Mouse (Mus musculus) T-helper 1 cell (primary cell): ENCODE results near the gene Olfr8.
"Not testable (repeated sequence)": the region's sequence is repeated elsewhere in the genome, so short reads cannot be mapped to it uniquely, and the experiment has no call there.

ENCODE experiments used
- in situ Hi-C: fragments of 300-600 bp; cut with MboI, MseI; formaldehyde crosslinking; loops from one replicate; pipeline ENCODE4 v1.15.1; 2025; ENCODE audit warnings: high pct_unique_total_duplicates

Gene Olfr8

GRCm38 (mm10) chr10:78950336-78950735 lies at the start of gene Olfr8:
Gene Olfr8 (plus strand): TSS chr10:78950636.
- in situ Hi-C loops: not testable (repeated sequence)

- in situ Hi-C loops: not testable (repeated sequence)
These were observed 37.6 kb upstream of the Olfr8 start, which contains the start of gene Olfr1354 for GRCm38 (mm10) chr10:78912871-78913270. Gene Olfr1354 (plus strand): TSS chr10:78913171.

GRCm38 (mm10) chr10:78963009-78963408 lies 12.6 kb downstream of the Olfr8 start, which contains the start of gene Olfr1353:
Gene Olfr1353 (plus strand): TSS chr10:78963309.
- in situ Hi-C loops: not testable (repeated sequence)

DNA sequence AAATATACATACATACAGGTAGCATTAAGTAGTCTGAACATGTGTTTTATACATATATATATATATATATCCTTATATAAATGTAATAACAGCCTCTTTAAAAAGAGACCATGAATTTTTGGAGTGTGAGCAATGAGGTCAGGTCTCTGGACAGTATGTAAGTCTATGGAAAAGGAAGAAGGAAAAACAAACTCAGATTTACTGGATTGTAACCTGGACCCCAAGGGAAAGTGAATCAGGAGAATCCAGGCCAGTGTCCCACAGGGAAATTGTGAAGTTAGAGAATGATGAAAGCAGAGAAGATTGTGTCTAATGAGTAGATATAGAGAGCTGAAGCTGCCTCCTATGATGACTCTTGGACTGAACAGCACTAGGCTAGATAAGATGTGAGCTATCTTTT lies 30.3 kb downstream of the Olfr8 start, which contains the start of gene Olfr1352:
Gene Olfr1352 (plus strand): TSS at position 301 of the 400 bp plus-strand sequence.
- in situ Hi-C loops: no loop called here
